Comparison of ENCODE assay signal across 16 mouse cellular contexts in the genomic region with DNA sequence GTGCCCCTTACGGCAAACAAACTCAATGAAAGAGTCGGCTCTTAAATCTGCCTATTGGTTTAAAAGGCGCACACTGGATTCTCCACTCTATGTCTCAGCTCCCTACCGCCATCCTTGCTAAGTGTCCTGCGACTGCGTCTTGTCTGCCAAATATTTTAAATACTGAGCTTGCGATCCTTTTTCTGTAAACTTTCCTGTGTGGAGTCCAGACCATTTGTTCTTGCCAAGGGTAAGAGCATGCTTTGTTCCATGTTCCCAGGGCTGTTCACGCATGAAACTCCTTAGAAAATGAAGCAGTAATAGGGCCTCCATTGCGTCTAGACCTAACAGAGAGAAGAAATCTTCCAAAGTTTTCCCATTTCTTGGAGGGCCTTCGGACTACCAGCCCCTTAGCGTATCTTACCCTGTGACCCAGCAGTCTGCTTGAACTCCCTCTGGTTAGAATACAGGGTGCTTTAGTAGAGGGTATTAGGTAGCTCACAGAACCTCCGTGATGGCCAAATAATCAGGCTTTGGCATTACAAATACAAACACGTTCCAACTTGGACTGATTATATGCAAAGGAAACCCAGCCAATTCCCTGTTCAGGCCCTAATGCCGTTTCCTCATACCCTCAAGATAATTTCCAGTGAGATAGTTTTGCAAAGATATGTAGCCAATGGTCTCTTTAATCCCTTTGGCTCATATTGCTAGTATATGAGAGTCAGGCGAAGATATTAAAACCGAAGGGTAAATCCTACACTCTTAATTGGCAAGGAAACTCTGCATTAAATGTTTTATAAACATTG. TPM values are rescaled to one million over a fixed set of nuclear protein-coding genes. Genes with fewer than 3 reads are reported as not detected.
DNase-seq lines count a peak whose midpoint lies in the region; ATAC-seq and TF ChIP-seq lines count a peak whose summit lies in the region.
"Had no signal": no experiment of that assay in that cellular context is flagged by ENCODE, and none has a peak within 500 bp of the region (broad histone marks: within the 10 kb centered on the region; RNA-seq: fewer than 3 reads in every experiment).

No protein-coding gene starts in this region.

- DNase-seq in cerebellum, adult 11 months, result no peak
- peak; percentile 56 for DNase-seq in hindbrain, postnatal 0 days (ENCODE audit: low spot score)
- DNase-seq in cerebellum, adult 8-10 months, result peak; percentile 48
- peak; percentile 86 for DNase-seq in limb, embryonic 14.5 days (ENCODE audit: low spot score)
- no peak for DNase-seq in kidney, adult 8-10 months
- no peak for DNase-seq in frontal cortex, postnatal 25 days (ENCODE audit: low spot score in 2 of 2)
- DNase-seq: right cerebral cortex, postnatal 25 days had no signal

- peak; percentile 50; the same call in 1 of the 2 replicates for ATAC-seq in cerebellum, adult (ENCODE audit: insufficient number of reproducible peaks, low FRiP score, low TSS enrichment)
- 0 out of 2 replicates have a peak, but pooled peaks have one; percentile 15 for ATAC-seq in hindbrain, postnatal 0 days
- no peak for ATAC-seq in hindbrain, embryonic 12.5 days (ENCODE audit: low FRiP score)
- peak; percentile 75 for ATAC-seq in limb, embryonic 14.5 days (ENCODE audit: low FRiP score, low read depth)
- ATAC-seq: intestine, embryonic 16.5 days; midbrain, embryonic 13.5 days had no signal

- H3K27ac ChIP-seq in hindbrain, postnatal 0 days, result no peak overlapping the region
- H3K27ac ChIP-seq in hindbrain, embryonic 12.5 days, result no peak overlapping the region
- H3K27ac ChIP-seq in limb, embryonic 14.5 days (replicated peaks; ENCODE audit: low read depth, low read length), result peak overlapping the region; percentile 76
- H3K27ac ChIP-seq: heart, embryonic 10.5 days; midbrain, embryonic 13.5 days had no signal

- H3K9me3 ChIP-seq in hindbrain, postnatal 0 days (ENCODE audit: low read length), result no peaks in the 10 kb centered on the region
- H3K9me3 ChIP-seq in hindbrain, embryonic 12.5 days (replicated peaks), result no peaks in the 10 kb centered on the region
- H3K9me3 ChIP-seq in limb, embryonic 14.5 days (ENCODE audit: control insufficient read depth, low read length), result no peaks in the 10 kb centered on the region
- H3K9me3 ChIP-seq: heart, embryonic 10.5 days; midbrain, embryonic 13.5 days had no signal

- H3K9ac ChIP-seq in hindbrain, postnatal 0 days (replicated peaks; ENCODE audit: low read length), result no peak overlapping the region
- no peak overlapping the region for H3K9ac ChIP-seq in hindbrain, embryonic 12.5 days
- H3K9ac ChIP-seq in limb, embryonic 14.5 days (ENCODE audit: low read depth, low read length, severe bottlenecking), result no peak overlapping the region
- H3K9ac ChIP-seq: midbrain, embryonic 13.5 days had no signal

- H3K4me2 ChIP-seq in hindbrain, postnatal 0 days (ENCODE audit: low read depth, low read length), result no peak overlapping the region
- H3K4me2 ChIP-seq in hindbrain, embryonic 12.5 days (replicated peaks), result no peak overlapping the region
- no peak overlapping the region for H3K4me2 ChIP-seq in limb, embryonic 14.5 days (replicated peaks; ENCODE audit: low read depth, low read length, severe bottlenecking)
- H3K4me2 ChIP-seq: liver, embryonic 11.5 days; midbrain, embryonic 13.5 days had no signal

- H3K4me1 ChIP-seq in hindbrain, postnatal 0 days (ENCODE audit: insufficient read depth, low read length), result no peaks in the 10 kb centered on the region
- H3K4me1 ChIP-seq in hindbrain, embryonic 12.5 days, result peaks cover 2% of the 10 kb centered on the region; the same call in 1 of the 2 replicates
- peaks cover 27% of the 10 kb centered on the region for H3K4me1 ChIP-seq in limb, embryonic 14.5 days (ENCODE audit: control insufficient read depth, insufficient read depth, low read length)
- H3K4me1 ChIP-seq: heart, embryonic 10.5 days; midbrain, embryonic 13.5 days had no signal

- no peaks in the 10 kb centered on the region for H3K36me3 ChIP-seq in hindbrain, postnatal 0 days (ENCODE audit: insufficient read depth, low read length)
- H3K36me3 ChIP-seq in hindbrain, embryonic 12.5 days, result no peaks in the 10 kb centered on the region
- H3K36me3 ChIP-seq in limb, embryonic 14.5 days (ENCODE audit: control insufficient read depth, insufficient read depth, low read length), result no peaks in the 10 kb centered on the region
- H3K36me3 ChIP-seq: G1E; heart, embryonic 10.5 days; midbrain, embryonic 13.5 days had no signal

- H3K27me3 ChIP-seq in hindbrain, postnatal 0 days (ENCODE audit: insufficient read depth, low read length), result no peaks in the 10 kb centered on the region
- H3K27me3 ChIP-seq in hindbrain, embryonic 12.5 days, result no peaks in the 10 kb centered on the region
- no peaks in the 10 kb centered on the region for H3K27me3 ChIP-seq in limb, embryonic 14.5 days (ENCODE audit: control insufficient read depth, insufficient read depth, low read length)
- H3K27me3 ChIP-seq: midbrain, embryonic 13.5 days had no signal

- no peak overlapping the region for H3K4me3 ChIP-seq in hindbrain, postnatal 0 days (ENCODE audit: low read length)
- H3K4me3 ChIP-seq in hindbrain, embryonic 12.5 days, result no peak overlapping the region
- H3K4me3 ChIP-seq in limb, embryonic 14.5 days (replicated peaks; ENCODE audit: low read length), result no peak overlapping the region
- H3K4me3 ChIP-seq: erythroblast, embryonic 14.5 days; heart, embryonic 10.5 days; midbrain, embryonic 13.5 days had no signal

- TF ChIP-seq CTCF in hindbrain, postnatal 0 days (IDR thresholded peaks at IDR 0.05; ENCODE audit: low read depth), result no peak

- no peak for TF ChIP-seq POLR2A in limb, embryonic 14.5 days (IDR thresholded peaks at IDR 0.05; ENCODE audit: borderline replicate concordance, extremely low read depth, insufficient read depth, insufficient read length)

- 63% methylated on average over 16 of the region's 16 CpGs for WGBS in hindbrain, postnatal 0 days
- WGBS in hindbrain, embryonic 12.5 days, result 91% methylated on average over 16 of the region's 16 CpGs
- WGBS in limb, embryonic 14.5 days, result 63% methylated on average over 16 of the region's 16 CpGs

RNA-seq across cellular contexts. Expression of a gene that starts 39.3 kb away (rescaled TPM):
- total RNA-seq in hindbrain, postnatal 0 days (2014; rRNA removed), result not detected in 2 replicates
- polyA plus RNA-seq in hindbrain, postnatal 0 days (2015; fragmentation: Nextera tagmentation; extraction: Ambion mirVana), result not detected in 2 replicates
- polyA plus RNA-seq in hindbrain, embryonic 12.5 days (2016; fragmentation: Nextera tagmentation; extraction: Ambion mirVana), result not detected in 2 replicates
- polyA plus RNA-seq in limb, embryonic 14.5 days (2012; rRNA removed), result not detected in 2 replicates
- not detected in 2 replicates for polyA plus RNA-seq in limb, embryonic 14.5 days (2014; fragmentation: Nextera tagmentation; extraction: Ambion mirVana)
- total RNA-seq: G1E had no signal
- polyA plus RNA-seq: erythroblast, embryonic 14.5 days; G1E; heart, embryonic 10.5 days; intestine, embryonic 16.5 days; liver, embryonic 11.5 days; midbrain, embryonic 13.5 days; neural tube, embryonic 14.5 days had no signal

Comparison
In these comparisons a context has a peak if more than half of its experiments do, and no peak if none do; other contexts are left out.
1. DNase-seq: peak in hindbrain, postnatal 0 days (single experiment), cerebellum, adult 8-10 months (single experiment) and limb, embryonic 14.5 days (single experiment); none in cerebellum, adult 11 months (single experiment), kidney, adult 8-10 months (0 of 2) and frontal cortex, postnatal 25 days (0 of 2).